Mouse (Mus musculus) forelimb bud, embryonic 11.5 days (tissue): ENCODE measurements around the gene Hsp90ab1.

Experiments used
- DNase-seq: peaks from one replicate; pipeline ENCODE4 v3.0.0-alpha.2; 2012; ENCODE audit warnings: low read depth, low spot score

Hsp90ab1 gene

GRCm38 (mm10) chr17:45581567-45581983, 8.5 kb upstream of the Hsp90ab1 start:
- peak; percentile 76 for DNase-seq

DNA sequence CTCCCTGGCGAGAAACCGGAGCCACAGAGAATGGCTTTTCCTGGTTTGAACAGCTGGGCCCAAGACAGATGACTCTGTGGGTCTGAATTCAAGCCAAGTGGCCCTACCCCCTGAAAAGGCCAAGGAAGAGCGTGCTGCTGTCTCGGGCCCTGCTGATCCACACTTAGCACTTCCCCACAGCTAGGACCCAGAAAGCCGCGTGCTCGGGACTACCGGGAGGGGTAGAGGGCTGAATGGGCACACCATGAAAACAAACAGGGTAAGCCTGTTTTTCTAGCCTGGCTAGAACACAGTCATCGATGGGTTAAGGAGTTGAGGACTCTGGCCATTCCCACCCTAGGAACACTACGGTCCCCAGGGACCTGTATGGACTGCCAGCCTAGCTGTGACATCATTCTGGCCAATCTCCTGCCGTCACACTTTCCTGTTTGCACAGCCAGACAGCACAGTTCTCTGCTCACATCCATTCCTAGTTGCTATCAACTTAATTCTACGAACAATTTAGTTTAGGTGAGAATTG, 7.9 kb upstream of the Hsp90ab1 start:
- no peak for DNase-seq

DNA sequence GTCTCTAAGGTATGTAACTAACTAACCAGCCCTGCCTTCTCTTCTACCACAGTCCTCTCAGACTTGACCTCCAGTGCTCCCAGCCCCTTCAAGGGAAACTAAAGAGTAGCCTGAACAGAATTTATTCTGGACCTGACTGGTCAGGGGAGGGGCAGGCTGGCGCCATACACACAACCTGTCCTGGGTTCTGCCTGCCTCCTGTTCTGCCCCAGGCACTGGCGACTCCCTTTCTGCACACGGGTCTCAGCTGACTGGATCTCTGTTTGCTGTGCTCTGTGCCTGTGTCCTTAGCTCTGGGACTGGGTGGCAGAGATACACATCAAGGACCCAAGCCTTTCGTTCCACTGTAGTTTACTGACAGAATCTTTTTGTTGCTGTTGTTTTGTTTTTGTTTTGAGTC, 6.5 kb upstream of the Hsp90ab1 start:
- no peak for DNase-seq

GRCm38 (mm10) chr17:45578843-45579242, 5.8 kb upstream of the Hsp90ab1 start:
- no peak for DNase-seq

DNA sequence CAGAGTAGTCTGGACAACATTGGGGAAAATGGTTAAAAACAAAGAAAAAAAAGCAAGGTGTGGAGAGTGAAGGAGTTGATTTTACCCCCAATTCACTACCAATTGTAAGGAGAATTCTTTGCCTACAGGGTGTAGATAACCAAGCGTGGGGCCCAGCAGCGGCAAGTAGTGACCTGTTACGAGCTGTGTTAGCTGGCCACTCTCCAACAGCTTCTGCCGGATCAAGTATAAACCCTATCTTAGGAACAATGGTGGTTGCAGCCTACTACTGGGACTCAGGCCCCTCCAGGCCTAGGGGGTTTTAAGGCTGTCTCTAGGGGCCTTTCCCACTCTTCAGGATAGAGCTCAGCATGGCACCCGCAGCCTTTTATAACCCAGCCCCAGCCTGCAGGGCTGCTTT, 5.2 kb upstream of the Hsp90ab1 start:
- DNase-seq: no peak

DNA sequence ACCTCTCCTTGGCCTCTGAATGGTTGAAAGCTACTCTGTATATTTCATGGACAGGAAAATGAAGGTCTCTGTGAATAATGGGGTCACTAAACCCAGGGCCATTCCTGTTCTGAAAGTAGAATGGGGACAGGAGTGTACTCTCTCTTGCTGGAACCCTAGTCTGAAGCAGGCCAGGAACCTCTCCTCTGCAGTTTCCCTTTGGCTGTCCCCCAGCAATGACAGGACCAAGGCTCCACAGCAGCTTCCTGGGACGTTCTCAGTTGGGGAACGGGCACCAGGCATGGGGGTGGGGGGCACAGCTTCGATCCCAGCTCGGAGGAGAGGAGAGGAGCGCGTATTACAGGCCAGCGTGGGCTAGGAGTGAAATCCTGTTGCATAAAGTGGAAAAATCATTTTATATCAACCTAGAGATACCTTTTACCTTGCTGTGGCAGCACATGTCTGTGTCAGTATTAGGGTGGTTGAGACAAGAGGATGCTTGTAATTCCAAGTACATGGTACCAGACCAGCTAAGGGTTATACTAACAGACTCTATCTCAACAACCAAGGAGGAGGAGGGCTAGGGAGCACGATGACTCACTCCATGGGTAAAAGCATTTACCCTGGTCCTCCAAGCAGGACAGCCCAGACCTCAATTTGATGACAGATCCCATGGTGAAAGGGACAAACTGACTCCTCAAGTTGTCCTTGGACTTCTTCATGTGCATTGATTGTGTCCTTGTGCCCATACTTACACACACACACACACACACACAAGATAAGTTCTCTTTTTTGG, 2.2 kb upstream of the Hsp90ab1 start:
- no peak for DNase-seq

- DNase-seq: no peak
Measured at GRCm38 (mm10) chr17:45574129-45574761, 1.2 kb upstream of the Hsp90ab1 start.

DNA sequence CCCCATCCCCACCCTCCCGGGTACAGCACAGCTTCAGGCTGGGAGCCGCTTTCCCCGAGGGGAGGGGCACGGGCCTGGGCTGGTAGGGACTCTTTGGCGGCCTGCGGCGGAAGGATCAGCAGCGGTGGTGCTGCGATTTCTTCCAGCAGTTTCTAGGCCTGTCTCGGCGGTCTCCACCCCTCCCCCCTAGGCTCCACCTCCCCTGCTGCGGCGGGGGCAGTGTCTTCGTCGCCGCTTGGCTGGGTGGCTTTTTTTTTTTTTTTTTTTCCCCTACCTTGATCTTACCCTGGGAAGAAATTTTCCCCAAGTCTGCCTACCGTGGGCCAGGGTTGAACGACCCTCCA, 681 bp upstream of the Hsp90ab1 start:
- peak; percentile 95 for DNase-seq

- DNase-seq: peak; percentile 83
Measured at GRCm38 (mm10) chr17:45572103-45573086, 676 bp downstream of the Hsp90ab1 start.

- no peak for DNase-seq
Measured at GRCm38 (mm10) chr17:45569999-45570398, 3.1 kb downstream of the Hsp90ab1 start.

DNA sequence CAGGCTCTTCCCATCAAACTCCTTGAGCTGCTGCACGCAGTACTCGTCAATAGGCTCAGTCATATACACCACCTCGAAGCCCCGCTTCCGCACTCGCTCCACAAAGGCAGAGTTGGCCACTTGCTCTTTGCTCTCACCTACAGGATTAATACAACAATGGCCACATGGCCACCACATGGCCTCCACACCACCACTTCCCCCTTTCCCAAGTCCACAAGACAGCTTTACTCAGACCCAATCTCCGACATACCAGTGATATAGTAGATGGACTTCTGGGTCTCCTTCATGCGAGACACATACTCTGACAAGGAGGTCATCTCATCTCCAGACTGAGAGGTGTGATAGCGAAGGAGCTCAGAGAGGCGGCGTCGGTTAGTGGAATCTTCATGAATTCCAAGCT, 4.1 kb downstream of the Hsp90ab1 start:
- no peak for DNase-seq

- DNase-seq: no peak
Measured at GRCm38 (mm10) chr17:45567162-45567601, 5.9 kb downstream of the Hsp90ab1 start.

- no peak for DNase-seq
Measured at GRCm38 (mm10) chr17:45566360-45567161, 6.5 kb downstream of the Hsp90ab1 start.

DNA sequence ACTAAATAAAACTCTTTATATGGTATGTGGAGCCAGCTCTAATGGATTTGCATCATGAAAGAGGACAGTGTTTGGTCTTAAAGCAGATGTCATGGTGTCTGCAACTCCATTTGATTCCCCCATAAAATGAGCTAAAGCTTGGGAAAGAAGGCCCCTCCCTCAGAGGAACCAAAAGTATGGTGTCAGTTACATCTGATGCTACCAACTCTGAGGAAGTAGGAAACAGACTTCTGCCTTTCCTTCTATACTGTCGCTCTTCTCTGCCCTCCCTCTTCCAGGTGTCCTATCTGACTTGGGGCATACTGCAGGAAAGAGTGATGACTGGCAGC, 7.1 kb downstream of the Hsp90ab1 start:
- DNase-seq: no peak

- no peak for DNase-seq
Measured at GRCm38 (mm10) chr17:45565103-45565502, 8.0 kb downstream of the Hsp90ab1 start.

GRCm38 (mm10) chr17:45564531-45565084, 8.5 kb downstream of the Hsp90ab1 start:
- no peak for DNase-seq

DNA sequence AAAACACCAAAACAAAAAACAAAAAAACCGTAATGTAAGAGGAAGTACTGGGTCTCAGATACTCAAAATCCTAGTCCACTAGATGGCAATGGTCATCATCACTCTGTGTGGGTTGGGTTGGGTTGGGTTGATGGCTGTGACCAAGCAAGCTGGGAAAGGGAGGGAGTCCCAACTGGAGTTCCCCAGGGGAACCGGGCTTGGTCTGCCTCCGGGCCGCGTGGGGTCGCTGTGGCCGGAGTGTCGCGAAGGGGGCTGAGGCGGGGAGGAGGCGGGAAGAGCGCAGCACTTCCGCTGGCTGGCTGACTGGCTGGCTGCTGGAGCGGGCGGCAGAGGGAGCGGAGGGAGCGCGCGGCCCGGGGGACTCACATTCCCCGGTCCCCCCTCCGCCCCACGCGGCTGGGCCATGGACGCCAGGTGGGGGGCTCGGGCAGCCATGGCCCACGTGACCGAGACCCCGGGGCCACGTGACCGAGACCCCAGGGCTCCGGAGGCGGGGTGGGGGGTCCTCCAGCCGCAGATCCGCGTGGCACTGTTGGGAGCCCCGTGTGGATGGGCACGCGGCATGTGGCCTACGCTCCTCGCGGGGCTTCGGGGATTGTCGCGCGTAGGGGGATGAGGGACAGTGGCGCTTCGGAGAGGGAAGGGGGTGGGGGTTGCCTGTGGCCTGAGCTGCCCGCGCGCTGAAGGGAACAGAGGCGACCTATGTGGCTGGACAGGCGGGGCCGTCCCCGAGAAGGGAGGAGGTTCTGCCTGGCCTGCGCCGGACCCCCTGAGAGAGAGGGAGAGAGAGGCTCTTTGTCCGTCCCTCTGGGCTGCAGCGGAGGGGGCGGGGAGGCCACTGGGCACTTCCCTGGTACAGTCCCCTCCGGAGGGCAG, 9.2 kb downstream of the Hsp90ab1 start, which contains the start of gene Slc35b2:
Slc35b2 (plus strand) TSS at position 220 of the 876 bp plus-strand sequence.
- peak; percentile 91 for DNase-seq

- no peak for DNase-seq
Measured at GRCm38 (mm10) chr17:45563216-45563615, 9.9 kb downstream of the Hsp90ab1 start.

DNA sequence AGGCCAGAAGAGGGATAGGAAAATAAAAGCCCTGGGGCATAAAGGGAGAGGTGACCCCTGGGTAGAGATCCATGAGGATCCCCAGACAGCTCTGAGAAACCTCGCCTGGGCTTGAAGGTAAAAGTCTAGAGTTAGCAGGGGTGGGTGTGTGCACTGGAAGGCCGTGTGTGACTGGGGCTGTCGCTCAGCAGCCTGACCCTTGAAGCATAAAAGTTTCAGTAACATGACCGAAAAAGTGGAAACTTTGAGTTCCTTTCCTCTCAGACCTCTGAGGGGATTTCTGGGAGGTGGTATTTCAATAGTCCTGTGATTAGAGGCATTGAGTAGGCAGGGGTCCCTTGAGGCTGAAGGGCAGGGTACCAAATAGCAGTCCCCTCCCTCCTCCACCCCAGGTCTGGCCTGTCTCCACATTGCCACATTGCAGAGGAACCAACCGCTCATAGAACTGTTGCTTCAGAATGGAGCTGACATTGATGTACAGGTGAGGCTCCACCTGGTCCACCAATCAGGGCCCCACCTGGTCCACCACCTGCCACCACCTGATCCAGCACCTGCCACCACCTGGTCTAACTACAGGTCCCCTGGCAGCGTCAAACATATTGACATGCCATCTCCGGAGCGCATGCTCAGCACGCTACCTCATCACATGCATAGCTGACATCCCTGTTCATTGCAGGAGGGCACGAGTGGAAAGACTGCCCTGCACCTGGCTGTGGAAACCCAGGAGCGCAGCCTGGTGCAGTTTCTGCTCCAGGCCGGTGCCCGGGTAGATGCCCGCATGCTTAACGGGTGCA, 13.1 kb downstream of the Hsp90ab1 start:
- no peak for DNase-seq
